In genomic region chr15:77336968-77337341, GRCm38 (mm10) we compare ENCODE assay signal across 8 mouse cellular contexts. TPM values are rescaled to one million over a fixed set of nuclear protein-coding genes. Genes with fewer than 3 reads are reported as not detected.
DNase-seq lines count a peak whose midpoint lies in the region; ATAC-seq and TF ChIP-seq lines count a peak whose summit lies in the region.

No protein-coding gene starts in this region.

- peak overlapping the region; percentile 38 for H3K4me3 ChIP-seq in heart, adult 2 months
- H3K4me3 ChIP-seq in MEL (ENCODE audit: control insufficient read depth in 1 of 2, insufficient read depth in 1 of 2, low read depth in 2 of 2, low read length in 2 of 2), result peak overlapping the region; percentile 47 to 91
- no peak overlapping the region for H3K4me3 ChIP-seq in hindbrain, embryonic 11.5 days (ENCODE audit: low read depth, low read length)
- H3K4me3 ChIP-seq in midbrain, embryonic 10.5 days, result peak overlapping the region; percentile 53

- H3K9me3 ChIP-seq in MEL (replicated peaks; ENCODE audit: insufficient read depth, low read length), result no peaks in the 10 kb centered on the region
- H3K9me3 ChIP-seq in hindbrain, embryonic 11.5 days (ENCODE audit: control insufficient read depth, low read length), result no peaks in the 10 kb centered on the region
- H3K9me3 ChIP-seq in midbrain, embryonic 10.5 days (replicated peaks), result no peaks in the 10 kb centered on the region

- TF ChIP-seq RAD21 in MEL (IDR thresholded peaks at IDR 0.05; ENCODE audit: low read depth, low read length), result no peak

- no peak for DNase-seq in heart, adult 2 months
- DNase-seq in heart, adult 18-20 months, result no peak
- no peak for DNase-seq in MEL (ENCODE audit: low read depth, low spot score)
- DNase-seq in hindbrain, embryonic 11.5 days (ENCODE audit: low spot score), result no peak
- no peak for DNase-seq in midbrain, embryonic 10.5 days (ENCODE audit: low spot score)
- DNase-seq in left cerebral cortex, postnatal 10 days (ENCODE audit: extremely low spot score in 1 of 2, low spot score in 2 of 2), result no peak
- DNase-seq in natural killer cell, adult 2 months (ENCODE audit: low spot score in 2 of 2), result no peak
- no peak for DNase-seq in left cerebral cortex, adult 8-10 months (ENCODE audit: low spot score in 2 of 2)

- H3K4me2 ChIP-seq in hindbrain, embryonic 11.5 days (replicated peaks; ENCODE audit: low read depth, low read length), result no peak overlapping the region

- peaks cover 9% of the 10 kb centered on the region for H3K4me1 ChIP-seq in heart, adult 2 months (ENCODE audit: control insufficient read depth, insufficient read depth, low read length)
- peaks cover 0 to 9% of the 10 kb centered on the region in 2 experiments; a peak in 2 of 4 replicates for H3K4me1 ChIP-seq in MEL (ENCODE audit: control insufficient read depth in 1 of 2, insufficient read depth in 2 of 2, low read length in 2 of 2)
- H3K4me1 ChIP-seq in hindbrain, embryonic 11.5 days (replicated peaks; ENCODE audit: control insufficient read depth, insufficient read depth, low read length), result peaks cover 4% of the 10 kb centered on the region; the same call in 1 of the 2 replicates
- H3K4me1 ChIP-seq in midbrain, embryonic 10.5 days, result peaks cover 18% of the 10 kb centered on the region

- peak overlapping the region; percentile 90 for H3K27ac ChIP-seq in heart, adult 2 months
- H3K27ac ChIP-seq in MEL (ENCODE audit: control insufficient read depth, low read depth, low read length), result peak overlapping the region; percentile 48
- H3K27ac ChIP-seq in hindbrain, embryonic 11.5 days (ENCODE audit: low read depth, low read length), result no peak overlapping the region
- peak overlapping the region; percentile 83 for H3K27ac ChIP-seq in midbrain, embryonic 10.5 days (replicated peaks)

- no peaks in the 10 kb centered on the region for H3K27me3 ChIP-seq in heart, adult 2 months (ENCODE audit: control insufficient read depth, insufficient read depth, low read length)
- H3K27me3 ChIP-seq in MEL (ENCODE audit: control insufficient read depth in 1 of 2, insufficient read depth in 2 of 2, low read length in 2 of 2), result no peaks in the 10 kb centered on the region
- H3K27me3 ChIP-seq in hindbrain, embryonic 11.5 days (ENCODE audit: control insufficient read depth, insufficient read depth, low read length), result no peaks in the 10 kb centered on the region
- no peaks in the 10 kb centered on the region for H3K27me3 ChIP-seq in midbrain, embryonic 10.5 days (ENCODE audit: low read depth, poor library complexity, severe bottlenecking)

- no peak for TF ChIP-seq CTCF in heart, adult 2 months (IDR thresholded peaks at IDR 0.05)
- no peak for TF ChIP-seq CTCF in MEL (IDR thresholded peaks at IDR 0.05 in 2 of 3, conservative IDR thresholded peaks at IDR 0.05 in 1 of 3; ENCODE audit: control insufficient read depth in 1 of 3, insufficient read depth in 1 of 3, low read depth in 2 of 3, low read length in 3 of 3, poor library complexity in 1 of 3, severe bottlenecking in 1 of 3)

- TF ChIP-seq POLR2A in heart, adult 2 months (IDR thresholded peaks at IDR 0.05; ENCODE audit: insufficient read depth, low read depth, low read length), result no peak
- TF ChIP-seq POLR2A in MEL (IDR thresholded peaks at IDR 0.05; ENCODE audit: control insufficient read depth in 1 of 2, insufficient read depth in 1 of 2, low read depth in 1 of 2, low read length in 2 of 2, poor library complexity in 1 of 2), result no peak

- peak overlapping the region; percentile 52; the same call in 1 of the 2 replicates for H3K9ac ChIP-seq in heart, adult 2 months (ENCODE audit: low read depth, low read length)
- H3K9ac ChIP-seq in MEL (ENCODE audit: control insufficient read depth, low read depth, low read length, poor library complexity, severe bottlenecking), result peak overlapping the region; percentile 67
- H3K9ac ChIP-seq in hindbrain, embryonic 11.5 days (ENCODE audit: low read depth, low read length), result no peak overlapping the region

- WGBS in heart, adult 2 months, result 39% methylated on average over 9 of the region's 9 CpGs
- 51% methylated on average over 9 of the region's 9 CpGs for WGBS in hindbrain, embryonic 11.5 days
- 44% methylated on average over 9 of the region's 9 CpGs for WGBS in midbrain, embryonic 10.5 days

- no peak for TF ChIP-seq EP300 in heart, adult 2 months (IDR thresholded peaks at IDR 0.05; ENCODE audit: insufficient read depth, low read depth, low read length)
- no peak for TF ChIP-seq EP300 in MEL (IDR thresholded peaks at IDR 0.05; ENCODE audit: low read depth in 1 of 2, low read length in 2 of 2)

- H3K79me2 ChIP-seq in heart, adult 2 months (replicated peaks; ENCODE audit: control insufficient read depth, insufficient read depth, low read length), result no peaks in the 10 kb centered on the region
- H3K79me2 ChIP-seq in MEL (ENCODE audit: control insufficient read depth, insufficient read depth, low read length, poor library complexity), result no peaks in the 10 kb centered on the region

- no peaks in the 10 kb centered on the region for H3K36me3 ChIP-seq in heart, adult 2 months (ENCODE audit: control insufficient read depth, insufficient read depth, low read length)
- H3K36me3 ChIP-seq in MEL (ENCODE audit: control insufficient read depth in 1 of 2, insufficient read depth in 2 of 2, low read length in 2 of 2), result no peaks in the 10 kb centered on the region
- no peaks in the 10 kb centered on the region for H3K36me3 ChIP-seq in hindbrain, embryonic 11.5 days (ENCODE audit: control insufficient read depth, insufficient read depth, low read length)
- H3K36me3 ChIP-seq in midbrain, embryonic 10.5 days, result no peaks in the 10 kb centered on the region

- intact Hi-C loops in heart, adult 2 months (cut with DNase I), result loop anchor here (1.0 to 10.0 kb wide), 6 partner anchors 30 to 362 kb away; partner anchors contain the start of gene Rbfox2
- intact Hi-C loops in left cerebral cortex, postnatal 10 days (cut with DNase I), result loop anchor here (5.0 kb wide), 1 partner anchor 110 kb away; no protein-coding TSS in a partner anchor

- peak; percentile 57; the same call in 1 of the 2 replicates for ATAC-seq in hindbrain, embryonic 11.5 days (ENCODE audit: low FRiP score)

TF ChIP-seq in MEL, 35 proteins besides CTCF, POLR2A, EP300 and RAD21:
- TF ChIP-seq GABPA (IDR thresholded peaks at IDR 0.05; ENCODE audit: low read depth, low read length), result no peak
- TF ChIP-seq CHD1 (IDR thresholded peaks at IDR 0.05; ENCODE audit: low read depth, low read length), result no peak
- no peak for TF ChIP-seq KAT2A (conservative IDR thresholded peaks at IDR 0.05; ENCODE audit: low read depth, low read length)
- no peak for TF ChIP-seq MYC (IDR thresholded peaks at IDR 0.05; ENCODE audit: low read depth, low read length)
- TF ChIP-seq USF1 (IDR thresholded peaks at IDR 0.05; ENCODE audit: low read depth, low read length), result no peak
- no peak for TF ChIP-seq E2F4 (IDR thresholded peaks at IDR 0.05; ENCODE audit: borderline replicate concordance, low read depth, low read length)
- TF ChIP-seq BHLHE40 (IDR thresholded peaks at IDR 0.05; ENCODE audit: borderline replicate concordance, low read depth, low read length), result no peak
- no peak for TF ChIP-seq TBP (IDR thresholded peaks at IDR 0.05; ENCODE audit: low read depth, low read length)
- TF ChIP-seq TAL1 (IDR thresholded peaks at IDR 0.05; ENCODE audit: low read length), result no peak
- no peak for TF ChIP-seq MYB (IDR thresholded peaks at IDR 0.05; ENCODE audit: low read depth, low read length)
- no peak for TF ChIP-seq JUND (IDR thresholded peaks at IDR 0.05; ENCODE audit: low read depth, low read length)

RNA-seq across cellular contexts. Expression of gene Rbfox2, which starts 30.2 kb away (rescaled TPM):
- total RNA-seq in heart, adult 2 months (2021), result 100 to 1,000 TPM; 106 to 110 TPM
- polyA plus RNA-seq in heart, adult 2 months (2012; rRNA removed), result 86.0 and 145 TPM in 2 replicates
- total RNA-seq in heart, adult 18-20 months (2021), result 10 to 100 TPM; 86.5 to 90.5 TPM
- 3.4 and 4.0 TPM in 2 replicates for total RNA-seq in MEL (2012; rRNA removed)
- polyA plus RNA-seq in MEL (2012; ENCODE audit: insufficient read depth in 1 of 2, insufficient read length in 2 of 2, low read depth in 1 of 2, low replicate concordance in 2 of 2, missing spikeins in 1 of 2), result 1 to 10 TPM in 1 of 2 experiments, not detected in 1; 6.0 TPM
- 115 and 142 TPM in 2 replicates for polyA plus RNA-seq in hindbrain, embryonic 11.5 days (2014; fragmentation: Nextera tagmentation; extraction: Ambion mirVana)
- 35.7 and 59.4 TPM in 2 replicates for polyA plus RNA-seq in midbrain, embryonic 10.5 days (2016; fragmentation: Nextera tagmentation; extraction: Ambion mirVana)
- total RNA-seq in left cerebral cortex, postnatal 10 days (2021), result 100 to 1,000 TPM; 262 to 269 TPM
- total RNA-seq in left cerebral cortex, adult 8-10 months (2022), result 100 to 1,000 TPM; 211 to 245 (median 225) TPM

Comparison
In these comparisons a context has a peak if more than half of its experiments do, and no peak if none do; other contexts are left out.
1. RNA of gene Rbfox2, which starts 30.2 kb away (total RNA-seq): 262 to 269 TPM in left cerebral cortex, postnatal 10 days, 211 to 245 TPM in left cerebral cortex, adult 8-10 months, 106 to 110 TPM in heart, adult 2 months and 86.5 to 90.5 TPM in heart, adult 18-20 months; 3.4 to 4.0 TPM in MEL; every median in the first group is over 10 times any median in the second.